Mouse (Mus musculus) thymus, adult 2 months (tissue): ENCODE results near the gene Ranbp17.

Source experiments
- CTCF ChIP-seq: fragments of 200-500 bp; IDR thresholded peaks from 2 replicates; pipeline ENCODE4 v1.5.1; 2012; ENCODE audit warnings: mild to moderate bottlenecking, control low read depth, low read length, moderate library complexity, borderline replicate concordance; ENCODE audit not compliant: control insufficient read depth, poor library complexity, insufficient read depth; ENCODE audit errors: extremely low read depth
- POLR2A ChIP-seq: fragments of 200-500 bp; IDR thresholded peaks from 2 replicates; pipeline ENCODE4 v1.6.1; 2012; ENCODE audit warnings: mild to moderate bottlenecking, low read length, control low read depth, moderate library complexity; ENCODE audit not compliant: control insufficient read depth, poor library complexity, insufficient read depth; ENCODE audit errors: extremely low read depth

- no peak for TF ChIP-seq CTCF
- TF ChIP-seq POLR2A = no peak
Measured at GRCm38 (mm10) chr11:33422226-33422625, 91.3 kb downstream of the Ranbp17 start.
